Mouse (Mus musculus) urinary bladder, postnatal 4 days (tissue): ENCODE measurements at regions not wholly inside any gene's neighbourhood (a gene's known extent, or its start where the extent isn't known, plus 50 kb on each side); places are given as distances from the start of the nearest gene placed in this dataset.

ENCODE experiments used
- DNase-seq, 2 experiments: peaks; one replicate each; pipeline ENCODE4 v3.0.0; 2021 to 2022; ENCODE audit warnings: low spot score in 2 of 2

DNA sequence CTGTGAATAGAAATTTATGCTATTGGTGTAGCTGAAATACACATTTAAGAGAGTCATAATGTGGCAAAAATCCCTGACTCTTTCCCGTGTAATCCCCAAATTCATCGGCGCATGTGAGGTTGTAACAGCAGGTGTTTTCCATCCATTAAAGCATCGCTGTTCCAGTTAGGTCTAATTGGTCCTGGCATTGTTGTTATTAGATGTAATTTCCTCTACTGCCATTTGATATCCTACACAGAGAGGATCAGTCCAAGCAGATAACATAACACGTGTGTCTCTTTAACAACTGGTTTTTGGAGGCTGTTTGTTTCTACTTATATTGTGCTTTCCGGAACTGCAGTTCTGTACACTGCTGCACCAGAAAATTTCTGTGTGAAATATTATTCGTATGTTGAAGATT lies 101.8 kb downstream of the Vgll3 start:
- DNase-seq = no peak

GRCm38 (mm10) chr16:65925986-65926385 lies 110.9 kb downstream of the Vgll3 start:
- DNase-seq = no peak

DNA sequence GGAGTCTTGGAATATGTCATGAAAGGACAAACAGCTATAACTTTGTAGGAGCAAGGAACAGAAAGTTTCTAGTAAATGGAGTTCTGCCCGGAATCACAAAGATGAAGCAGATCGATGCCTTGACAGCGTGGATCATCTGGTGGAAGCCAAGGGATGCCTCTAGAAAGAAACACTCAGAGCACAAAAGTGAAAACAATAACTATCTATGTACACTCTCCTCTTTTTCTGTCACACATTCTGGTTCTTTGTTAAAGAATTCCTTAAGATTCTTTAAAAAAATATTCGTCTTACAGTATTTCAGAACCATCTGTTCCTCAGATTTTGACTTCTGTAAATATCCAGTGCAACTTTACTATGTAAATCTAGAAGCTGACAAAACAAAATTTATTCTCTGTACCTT lies 148.8 kb downstream of the Vgll3 start:
- no peak for DNase-seq

DNA sequence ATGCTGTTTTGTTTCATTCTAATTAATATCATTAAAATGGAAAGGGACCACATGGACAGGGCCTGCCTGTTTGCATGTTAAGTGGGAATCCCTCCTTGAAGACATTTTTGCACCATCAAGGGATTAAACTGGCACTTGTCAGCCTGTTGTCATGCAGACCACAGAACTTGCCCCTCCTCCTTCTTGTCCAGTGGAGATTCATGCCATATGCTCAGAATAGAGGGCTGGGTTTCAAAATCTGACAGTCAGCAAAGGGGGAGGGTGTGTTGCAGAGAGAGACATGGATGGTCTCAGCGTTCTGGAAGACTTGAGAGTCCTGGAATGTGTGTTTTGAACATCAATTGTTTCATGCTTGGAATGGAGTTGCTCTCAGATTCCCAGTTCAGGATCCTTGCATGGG lies 149.2 kb downstream of the Vgll3 start:
- no peak for DNase-seq

- DNase-seq = no peak
Measured at GRCm38 (mm10) chr16:65977075-65977474, 162.0 kb downstream of the Vgll3 start.

DNA sequence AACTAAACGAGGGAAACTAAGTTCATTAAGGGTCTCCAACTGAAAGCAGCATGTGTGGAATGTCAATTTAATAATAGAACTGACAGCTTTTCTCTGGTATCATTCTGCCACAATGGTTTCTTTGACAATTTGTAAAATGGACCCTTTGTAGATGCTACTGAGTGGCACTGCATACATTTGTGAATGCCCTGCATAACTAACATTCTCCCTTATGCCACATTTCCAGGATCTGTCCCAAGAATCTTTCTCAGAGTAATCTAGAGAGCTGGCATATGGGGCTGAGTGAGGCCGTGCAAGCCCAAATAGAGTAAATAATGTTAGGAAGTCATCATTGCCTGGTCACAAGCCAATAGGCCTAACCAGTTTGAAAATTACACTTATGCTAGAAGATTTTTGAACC lies 172.1 kb downstream of the Vgll3 start:
- DNase-seq = no peak

DNA sequence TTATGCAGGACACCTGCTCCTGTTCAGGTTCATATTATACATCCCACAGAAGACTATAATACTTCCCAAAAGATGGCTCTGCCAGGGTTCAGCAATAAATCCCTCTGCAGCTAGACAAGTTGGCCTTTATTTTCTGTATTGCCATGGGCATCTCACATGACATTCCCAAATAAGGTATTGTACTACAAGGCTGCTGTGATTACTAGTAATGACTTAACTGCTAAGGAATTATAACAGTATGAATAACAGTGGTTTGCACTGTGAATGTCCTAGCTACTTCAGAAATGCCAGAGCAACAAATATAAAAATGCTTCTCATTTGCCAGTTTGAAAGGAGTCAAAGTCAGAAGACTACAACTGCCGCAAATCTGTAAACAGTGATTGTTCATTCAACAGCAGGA lies 184.3 kb downstream of the Vgll3 start:
- DNase-seq = no peak

DNA sequence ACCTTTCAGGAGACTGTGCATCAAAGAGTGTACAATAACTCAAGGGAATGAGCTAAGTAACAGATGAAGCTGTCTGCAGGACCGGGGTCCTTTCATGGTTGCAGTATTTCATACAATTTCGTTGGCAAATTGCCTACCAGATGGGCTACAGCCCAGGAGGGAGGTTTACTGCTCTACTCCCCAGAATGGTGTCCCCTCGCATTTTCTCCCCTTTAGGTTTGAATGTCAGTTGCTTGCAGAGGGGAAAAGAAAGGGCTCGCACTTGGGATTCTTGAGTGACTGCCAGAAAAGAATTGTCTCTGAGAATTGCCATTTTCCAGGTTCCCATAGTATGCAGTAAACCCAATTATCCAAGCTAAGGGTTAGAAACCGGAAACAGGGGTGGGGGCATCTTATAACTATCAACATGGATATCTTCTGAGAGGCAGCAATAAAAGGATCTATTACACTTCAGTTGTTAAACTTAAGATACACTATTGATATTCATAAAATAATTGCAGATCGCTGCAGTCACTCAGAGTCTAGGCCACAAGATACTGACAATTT lies 185.7 kb downstream of the Vgll3 start:
- DNase-seq = no peak

DNA sequence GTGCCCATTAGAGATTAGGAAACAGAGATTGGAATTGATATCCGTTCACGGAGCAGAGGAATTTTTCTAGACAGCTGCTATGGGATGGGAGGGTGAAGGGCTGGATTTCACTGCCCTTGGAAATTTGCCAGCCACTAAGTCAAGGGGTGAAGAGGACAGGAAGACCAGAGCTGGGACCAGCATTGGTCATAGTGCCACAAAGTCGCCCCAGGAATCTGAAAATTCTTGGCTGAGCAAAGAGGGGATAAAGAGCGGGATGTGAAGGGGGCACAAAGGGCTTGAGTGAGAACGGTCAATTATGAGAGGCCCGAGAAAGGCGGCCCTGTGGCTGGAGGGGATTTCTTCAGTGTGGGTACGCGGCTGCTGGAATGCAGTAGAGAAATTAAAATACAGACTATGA lies 189.6 kb downstream of the Vgll3 start:
- no peak for DNase-seq

- DNase-seq = peak in 1 of 2 experiments; percentile 63
Measured at GRCm38 (mm10) chr16:66005954-66006580, 191.0 kb downstream of the Vgll3 start.

DNA sequence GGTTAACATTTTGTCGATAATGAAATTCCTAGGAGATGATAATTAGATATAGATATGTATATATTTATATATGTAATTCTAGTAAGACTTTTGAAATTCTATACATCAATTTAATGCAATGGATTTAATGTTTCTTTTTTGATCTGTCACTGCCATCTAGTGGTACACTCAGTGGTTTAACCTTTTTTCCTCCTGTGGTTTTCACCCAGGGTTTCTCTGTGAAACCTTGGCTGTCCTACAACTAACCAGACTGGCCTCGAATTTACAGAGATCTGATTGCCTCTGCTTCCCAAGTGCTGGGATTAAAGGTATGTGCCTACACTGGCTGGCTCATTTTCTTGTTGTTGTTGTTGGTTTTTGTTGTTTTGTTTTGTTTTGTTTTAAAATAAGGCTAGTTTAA lies 198.6 kb downstream of the Vgll3 start:
- no peak for DNase-seq

DNA sequence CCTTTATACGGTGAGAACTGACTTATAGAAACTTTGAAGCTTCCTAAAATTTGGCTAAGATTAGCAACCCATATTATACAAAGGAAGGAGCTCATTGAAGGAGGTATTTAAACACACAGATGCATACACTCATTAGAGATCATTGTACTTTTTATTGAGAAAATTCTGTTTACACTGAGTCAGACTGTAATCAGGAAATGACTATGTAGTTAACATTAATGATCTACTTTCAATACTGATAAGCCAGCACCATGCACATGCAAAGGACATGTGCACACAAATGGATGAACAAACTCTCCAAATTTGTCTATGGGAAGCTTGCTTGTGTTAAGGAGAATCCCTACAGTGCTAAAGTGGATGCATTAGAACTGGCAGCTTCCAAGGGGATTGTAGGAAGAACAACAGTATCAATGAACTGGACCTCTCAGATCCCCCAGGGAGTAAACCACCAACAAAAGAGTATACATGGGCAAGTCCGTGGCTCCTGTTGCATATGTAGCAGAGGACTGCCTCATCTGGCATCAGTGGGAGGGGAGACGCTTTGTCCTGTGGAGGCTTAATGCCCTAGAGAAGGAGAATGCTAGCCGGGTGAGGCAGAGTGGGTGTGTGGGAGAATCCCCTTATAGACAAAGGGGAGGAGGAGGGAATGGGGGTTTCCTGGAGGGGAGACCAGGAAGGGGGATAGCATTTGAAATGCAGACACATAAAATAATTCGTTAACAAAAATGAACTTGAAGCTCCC lies 200.0 kb downstream of the Vgll3 start:
- DNase-seq = no peak

DNA sequence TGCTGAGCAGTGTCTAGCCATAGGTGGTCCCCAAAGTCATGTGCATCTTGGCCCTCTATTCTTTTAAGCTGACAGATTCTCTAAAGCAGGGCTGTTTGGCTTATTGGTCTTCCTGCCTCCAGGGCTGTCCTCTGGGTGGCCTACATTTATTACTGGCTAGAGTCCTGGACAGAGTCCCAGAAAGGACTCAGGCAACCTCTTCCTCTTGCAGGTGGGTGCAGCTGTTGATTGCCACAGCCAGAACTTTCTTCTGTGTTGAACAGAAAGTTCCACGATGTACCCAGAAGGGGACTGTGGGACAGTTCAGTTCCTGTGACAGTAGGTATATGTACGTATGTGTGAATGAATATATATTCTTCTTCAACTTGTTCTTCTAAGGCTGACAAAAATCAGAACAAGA lies 202.0 kb downstream of the Vgll3 start:
- DNase-seq = peak in 1 of 2 experiments; percentile 22

- no peak for DNase-seq
Measured at GRCm38 (mm10) chr16:66023397-66023796, 208.3 kb downstream of the Vgll3 start.
